Mouse (Mus musculus): ENCODE measurements at regions not wholly inside any gene's neighbourhood (a gene's known extent, or its start where the extent isn't known, plus 50 kb on each side); places are given as distances from the start of the nearest gene placed in this dataset.

DNA sequence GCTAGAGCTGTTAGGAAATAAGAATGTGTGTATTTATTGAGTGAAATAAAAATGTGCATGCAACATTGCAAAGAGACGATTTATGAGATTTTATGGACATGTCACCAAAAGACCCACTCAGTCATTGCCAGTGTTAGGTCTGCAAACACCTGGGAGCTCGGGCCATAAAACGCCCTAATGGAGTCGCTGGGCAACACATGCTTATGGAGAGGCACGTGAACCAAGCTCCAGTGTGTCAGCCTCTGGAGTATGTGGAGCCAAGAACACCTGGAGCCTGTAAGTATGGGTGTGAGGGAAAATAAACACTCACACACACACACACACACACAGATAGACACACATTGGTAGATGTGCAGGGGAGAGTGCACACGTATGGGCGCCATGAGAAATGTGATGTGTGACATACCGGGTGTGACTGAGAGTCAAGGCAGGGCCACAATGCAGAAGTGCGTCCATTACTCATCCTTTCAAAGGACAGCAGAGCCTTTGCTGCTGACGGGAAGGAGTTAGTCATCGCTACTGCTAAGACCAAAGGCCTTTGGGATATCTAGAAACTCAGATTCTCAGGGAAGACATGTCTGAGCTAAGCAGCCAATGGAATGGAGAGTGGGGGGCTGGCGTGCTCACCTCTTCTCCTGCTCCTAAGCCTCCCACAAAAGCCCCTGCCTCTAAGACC lies 124.2 kb downstream of the Gm826 start:
- no peak for ATAC-seq (replicated peaks in 1 of 2; ENCODE audit: insufficient read depth in 1 of 2, low FRiP score in 2 of 2, low TSS enrichment in 1 of 2, low read depth in 1 of 2, poor library complexity in 2 of 2, severe bottlenecking in 2 of 2)

DNA sequence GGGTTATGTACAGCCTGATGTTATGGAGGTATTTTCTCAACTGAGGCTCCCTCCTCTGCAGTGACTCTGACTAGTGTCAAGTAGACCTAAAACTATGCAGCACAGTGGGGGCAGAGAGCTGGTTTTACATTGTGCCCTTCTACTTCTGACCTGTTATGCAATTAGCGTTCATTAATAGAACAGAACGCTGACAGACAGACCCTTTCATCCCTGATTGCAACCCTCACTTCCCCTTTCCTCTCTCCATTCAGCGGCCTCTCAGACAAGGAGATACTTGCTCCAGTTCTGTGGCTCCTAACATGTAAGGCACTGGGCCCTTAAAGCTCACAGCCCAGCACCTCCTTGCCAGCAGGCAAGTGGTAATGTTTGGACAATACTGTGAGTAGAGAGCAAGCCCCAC lies 125.7 kb downstream of the Gm826 start:
- peak in 1 of 2 experiments; percentile 43; a peak in 1 of 4 replicates for ATAC-seq (replicated peaks in 1 of 2; ENCODE audit: insufficient read depth in 1 of 2, low FRiP score in 2 of 2, low TSS enrichment in 1 of 2, low read depth in 1 of 2, poor library complexity in 2 of 2, severe bottlenecking in 2 of 2)

GRCm38 (mm10) chr2:160207226-160207625 lies 126.7 kb downstream of the Gm826 start:
- no peak for ATAC-seq (replicated peaks in 1 of 2; ENCODE audit: insufficient read depth in 1 of 2, low FRiP score in 2 of 2, low TSS enrichment in 1 of 2, low read depth in 1 of 2, poor library complexity in 2 of 2, severe bottlenecking in 2 of 2)

GRCm38 (mm10) chr2:160192661-160193060 lies 141.3 kb downstream of the Gm826 start:
- ATAC-seq (replicated peaks in 1 of 2; ENCODE audit: insufficient read depth in 1 of 2, low FRiP score in 2 of 2, low TSS enrichment in 1 of 2, low read depth in 1 of 2, poor library complexity in 2 of 2, severe bottlenecking in 2 of 2): no peak

- ATAC-seq (replicated peaks in 1 of 2; ENCODE audit: insufficient read depth in 1 of 2, low FRiP score in 2 of 2, low TSS enrichment in 1 of 2, low read depth in 1 of 2, poor library complexity in 2 of 2, severe bottlenecking in 2 of 2): no peak
These were observed 147.9 kb downstream of the Gm826 start for GRCm38 (mm10) chr2:160186106-160186505.

- no peak for ATAC-seq (replicated peaks in 1 of 2; ENCODE audit: insufficient read depth in 1 of 2, low FRiP score in 2 of 2, low TSS enrichment in 1 of 2, low read depth in 1 of 2, poor library complexity in 2 of 2, severe bottlenecking in 2 of 2)
These were observed 162.9 kb downstream of the Gm826 start for GRCm38 (mm10) chr2:160170975-160171515.

GRCm38 (mm10) chr2:160158599-160159261 lies 175.2 kb downstream of the Gm826 start:
- no peak for ATAC-seq (replicated peaks in 1 of 2; ENCODE audit: insufficient read depth in 1 of 2, low FRiP score in 2 of 2, low TSS enrichment in 1 of 2, low read depth in 1 of 2, poor library complexity in 2 of 2, severe bottlenecking in 2 of 2)

DNA sequence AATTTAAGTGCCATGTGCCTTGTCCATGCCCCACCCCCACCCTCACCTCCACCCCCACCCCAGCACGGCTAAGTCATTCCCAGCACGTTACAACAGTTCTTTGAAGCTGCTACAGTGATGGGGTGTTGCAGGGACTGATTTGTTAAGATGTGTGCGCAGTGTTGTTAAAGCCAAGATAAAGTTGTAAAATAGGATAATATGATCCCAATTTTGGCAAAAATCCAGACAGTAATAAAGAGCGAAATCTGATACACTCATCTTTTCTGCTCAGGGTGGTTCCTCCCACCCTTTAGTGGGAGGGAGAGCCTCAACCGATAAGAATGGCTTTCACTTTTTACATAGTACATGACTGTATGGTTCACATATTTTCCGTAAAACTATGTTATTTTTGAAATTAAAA lies 180.2 kb downstream of the Gm826 start:
- ATAC-seq (replicated peaks in 1 of 2; ENCODE audit: insufficient read depth in 1 of 2, low FRiP score in 2 of 2, low TSS enrichment in 1 of 2, low read depth in 1 of 2, poor library complexity in 2 of 2, severe bottlenecking in 2 of 2): no peak

- no peak for ATAC-seq (replicated peaks in 1 of 2; ENCODE audit: insufficient read depth in 1 of 2, low FRiP score in 2 of 2, low TSS enrichment in 1 of 2, low read depth in 1 of 2, poor library complexity in 2 of 2, severe bottlenecking in 2 of 2)
These were observed 181.9 kb downstream of the Gm826 start for GRCm38 (mm10) chr2:160152101-160152500.

GRCm38 (mm10) chr2:160148936-160149335 lies 185.0 kb downstream of the Gm826 start:
- ATAC-seq (replicated peaks in 1 of 2; ENCODE audit: insufficient read depth in 1 of 2, low FRiP score in 2 of 2, low TSS enrichment in 1 of 2, low read depth in 1 of 2, poor library complexity in 2 of 2, severe bottlenecking in 2 of 2): no peak

DNA sequence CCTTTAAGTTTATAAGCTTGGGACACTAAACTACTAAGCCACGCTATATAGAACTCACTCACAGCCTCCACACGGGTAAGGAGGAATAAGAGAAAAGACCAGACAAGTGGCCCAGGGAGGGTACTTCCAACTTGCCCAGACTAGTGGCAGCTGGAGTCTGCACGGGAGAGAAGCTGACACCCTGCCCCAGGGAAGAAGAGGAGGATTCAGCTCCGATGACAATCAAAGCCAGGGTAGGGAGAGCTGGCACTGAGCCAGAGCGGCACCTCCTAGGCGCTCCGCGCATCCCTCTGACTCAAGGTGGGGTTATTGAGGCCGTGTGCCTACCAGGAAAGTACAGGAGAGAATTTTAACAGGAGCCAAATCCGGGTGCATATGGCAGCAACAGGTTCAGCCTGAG lies 185.4 kb downstream of the Gm826 start:
- no peak; a peak in 1 of 4 replicates for ATAC-seq (replicated peaks in 1 of 2; ENCODE audit: insufficient read depth in 1 of 2, low FRiP score in 2 of 2, low TSS enrichment in 1 of 2, low read depth in 1 of 2, poor library complexity in 2 of 2, severe bottlenecking in 2 of 2)

GRCm38 (mm10) chr2:160148031-160148430 lies 185.9 kb downstream of the Gm826 start:
- no peak for ATAC-seq (replicated peaks in 1 of 2; ENCODE audit: insufficient read depth in 1 of 2, low FRiP score in 2 of 2, low TSS enrichment in 1 of 2, low read depth in 1 of 2, poor library complexity in 2 of 2, severe bottlenecking in 2 of 2)

DNA sequence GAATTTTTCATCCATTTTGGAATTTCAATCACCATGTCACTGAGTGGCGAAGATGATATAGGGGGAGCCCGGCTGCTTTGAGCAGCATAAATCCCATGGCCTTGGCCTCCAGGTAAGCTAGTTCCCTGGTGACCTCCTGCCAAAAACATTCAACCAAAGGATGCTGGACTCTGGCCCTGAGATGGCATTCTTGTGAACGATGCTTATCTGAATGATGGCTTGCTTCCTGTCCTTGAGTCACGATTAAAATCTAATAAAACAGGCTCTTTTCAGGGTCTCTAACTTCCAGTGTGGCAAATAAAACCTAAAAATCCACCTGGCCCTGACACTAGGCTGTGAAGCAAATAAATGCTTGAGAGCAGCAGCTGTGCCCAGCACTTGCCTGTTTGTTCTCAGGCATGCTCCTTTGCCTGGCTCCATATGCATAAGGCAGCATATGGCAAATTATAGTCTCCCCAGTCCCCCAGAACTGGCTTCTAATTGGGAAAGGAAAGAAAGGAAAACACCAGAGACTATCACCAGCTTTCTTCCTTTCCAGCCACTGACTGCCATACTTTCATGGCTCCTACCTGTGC lies 193.7 kb downstream of the Gm826 start:
- no peak for ATAC-seq (replicated peaks in 1 of 2; ENCODE audit: insufficient read depth in 1 of 2, low FRiP score in 2 of 2, low TSS enrichment in 1 of 2, low read depth in 1 of 2, poor library complexity in 2 of 2, severe bottlenecking in 2 of 2)

DNA sequence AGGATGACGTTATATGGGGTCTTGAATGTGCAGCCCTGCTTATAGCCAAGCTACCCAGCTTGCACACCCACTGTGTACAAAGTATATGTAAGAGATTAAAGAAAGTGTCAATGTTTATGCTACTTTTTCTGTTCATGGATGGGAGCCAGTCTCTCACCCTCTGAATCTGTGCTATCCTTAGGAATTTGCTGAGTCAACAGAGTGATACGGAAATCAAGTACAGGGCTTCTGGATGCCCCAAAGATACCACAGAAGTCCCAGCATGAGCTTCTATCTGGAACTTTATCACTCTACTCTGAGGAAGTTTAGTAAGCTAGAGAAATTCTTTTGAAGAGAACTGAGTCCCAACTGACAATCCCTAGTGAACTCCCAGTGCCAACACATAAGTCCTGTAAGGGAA lies 195.9 kb downstream of the Gm826 start:
- no peak for ATAC-seq (replicated peaks in 1 of 2; ENCODE audit: insufficient read depth in 1 of 2, low FRiP score in 2 of 2, low TSS enrichment in 1 of 2, low read depth in 1 of 2, poor library complexity in 2 of 2, severe bottlenecking in 2 of 2)

- ATAC-seq (replicated peaks in 1 of 2; ENCODE audit: insufficient read depth in 1 of 2, low FRiP score in 2 of 2, low TSS enrichment in 1 of 2, low read depth in 1 of 2, poor library complexity in 2 of 2, severe bottlenecking in 2 of 2): no peak
These were observed 202.2 kb downstream of the Gm826 start for GRCm38 (mm10) chr2:160131797-160132196.

DNA sequence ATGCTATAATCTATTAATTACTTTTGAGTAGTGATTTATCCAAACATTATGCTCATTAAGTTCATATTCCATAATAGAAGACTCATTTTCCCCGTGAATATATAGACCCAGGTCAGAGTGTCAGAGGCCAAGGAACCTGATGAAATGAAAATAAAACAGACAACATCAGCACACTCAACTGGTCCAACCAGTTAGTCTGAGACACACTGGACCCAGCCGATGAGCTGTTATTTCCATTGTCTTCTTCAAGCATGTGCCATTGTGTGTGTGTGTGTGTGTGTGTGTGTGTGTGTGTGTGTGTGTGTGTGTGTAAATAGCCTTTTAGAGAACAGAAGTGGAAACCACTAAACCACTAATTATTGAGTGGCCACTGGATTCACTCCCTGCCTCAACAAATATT lies 202.6 kb downstream of the Gm826 start:
- no peak for ATAC-seq (replicated peaks in 1 of 2; ENCODE audit: insufficient read depth in 1 of 2, low FRiP score in 2 of 2, low TSS enrichment in 1 of 2, low read depth in 1 of 2, poor library complexity in 2 of 2, severe bottlenecking in 2 of 2)

DNA sequence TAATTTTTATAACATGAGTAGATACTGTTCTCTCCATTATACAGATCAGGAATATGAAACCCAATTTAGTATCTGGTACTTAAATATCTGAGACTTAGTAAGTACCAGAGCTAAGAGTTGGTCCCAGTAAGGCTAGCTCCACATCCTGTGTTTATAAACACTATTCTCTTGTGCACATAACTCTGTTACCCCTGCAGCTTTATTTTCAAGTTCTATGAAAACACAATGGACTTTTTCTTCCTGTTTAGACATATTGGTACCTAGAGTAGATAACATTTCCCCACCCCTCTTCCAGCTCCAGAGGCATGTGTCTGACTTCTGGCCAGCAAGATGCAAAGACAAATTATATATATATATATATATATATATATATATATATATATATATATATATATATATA lies 216.8 kb downstream of the Gm826 start:
- ATAC-seq (replicated peaks in 1 of 2; ENCODE audit: insufficient read depth in 1 of 2, low FRiP score in 2 of 2, low TSS enrichment in 1 of 2, low read depth in 1 of 2, poor library complexity in 2 of 2, severe bottlenecking in 2 of 2): no peak

- no peak for ATAC-seq (replicated peaks in 1 of 2; ENCODE audit: insufficient read depth in 1 of 2, low FRiP score in 2 of 2, low TSS enrichment in 1 of 2, low read depth in 1 of 2, poor library complexity in 2 of 2, severe bottlenecking in 2 of 2)
These were observed 222.7 kb downstream of the Gm826 start for GRCm38 (mm10) chr2:160111176-160111692.

Data from hematopoietic stem cell, adult 5-6 weeks (primary cell).